Mouse (Mus musculus): ENCODE measurements around the gene Idh3g.

DNA sequence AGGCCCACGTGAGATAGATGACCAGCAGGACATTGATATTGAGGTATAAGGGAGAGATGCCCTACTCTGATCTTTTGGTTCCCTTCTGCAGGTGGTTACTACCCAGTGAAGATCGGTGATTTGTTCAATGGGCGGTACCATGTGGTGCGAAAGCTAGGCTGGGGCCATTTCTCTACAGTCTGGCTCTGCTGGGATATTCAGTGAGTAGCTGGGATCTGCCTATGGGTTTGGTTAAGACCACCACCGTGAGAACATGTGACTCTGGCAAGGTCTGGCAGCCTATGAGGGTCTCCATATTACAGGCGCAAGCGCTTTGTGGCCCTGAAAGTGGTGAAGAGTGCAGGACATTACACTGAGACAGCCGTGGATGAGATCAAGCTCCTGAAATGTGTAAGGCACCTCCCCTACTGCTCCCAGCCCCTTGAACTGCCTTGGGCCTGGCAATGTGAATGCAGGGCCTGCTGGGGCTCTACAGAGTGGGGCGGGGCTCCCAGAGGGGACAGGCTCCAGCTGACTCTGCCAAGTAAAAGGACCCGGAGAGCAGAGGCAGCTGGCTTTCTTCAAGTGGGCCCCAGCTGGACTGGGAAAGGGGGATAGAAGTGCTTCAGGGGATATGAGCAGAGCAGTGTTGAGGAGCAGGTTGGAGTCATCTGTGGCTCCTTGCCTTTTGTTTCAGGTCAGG lies 11.8 kb downstream of the Idh3g start:
- no peak for TF ChIP-seq CTCF (IDR thresholded peaks at IDR 0.05; ENCODE audit: low read depth)
- no peak for TF ChIP-seq EP300 (IDR thresholded peaks at IDR 0.05; ENCODE audit: low read depth)
